Mouse (Mus musculus) G1E-ER4 (cell line): ENCODE measurements around the gene Eif4e1b. TPM values are rescaled to one million over a fixed set of nuclear protein-coding genes. Genes with fewer than 3 reads are reported as not detected.

Source experiments
- GATA1 ChIP-seq: IDR thresholded peaks from one replicate; pipeline ENCODE4 v1.8.0; 2012; ENCODE audit warnings: low read length, inconsistent platforms
- polyA plus RNA-seq: library from polyadenylated mRNA; stranded (reverse); fragments of >175 nt; gene quantifications from 2 replicates; pipeline ENCODE4 v1.2.3, GENCODE M21; 2012

The Eif4e1b gene
- not detected in 2 replicates for polyA plus RNA-seq

DNA sequence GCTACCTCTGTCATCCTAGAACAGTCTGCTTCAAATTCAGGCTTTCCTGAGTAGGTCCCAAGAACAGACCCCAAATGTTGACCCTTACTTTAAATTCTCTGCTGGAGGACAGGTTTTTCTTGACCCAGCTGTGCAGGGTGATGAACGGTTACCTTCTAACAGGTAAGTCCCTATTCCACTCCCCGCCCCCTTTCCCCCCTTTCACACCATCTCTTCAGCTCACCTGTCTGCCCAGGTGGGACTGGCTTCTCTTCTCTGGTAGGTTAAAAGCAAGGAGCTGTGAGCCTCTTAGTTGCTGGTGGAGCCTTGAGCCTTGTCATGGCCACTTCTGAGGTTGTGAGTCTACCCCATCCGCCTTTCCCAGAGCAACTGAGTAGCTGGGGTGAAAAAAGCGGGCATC is at the start of gene Eif4e1b:
TSS of gene Eif4e1b (plus strand) at position 301 of the 400 bp plus-strand sequence.
- no peak for TF ChIP-seq GATA1

DNA sequence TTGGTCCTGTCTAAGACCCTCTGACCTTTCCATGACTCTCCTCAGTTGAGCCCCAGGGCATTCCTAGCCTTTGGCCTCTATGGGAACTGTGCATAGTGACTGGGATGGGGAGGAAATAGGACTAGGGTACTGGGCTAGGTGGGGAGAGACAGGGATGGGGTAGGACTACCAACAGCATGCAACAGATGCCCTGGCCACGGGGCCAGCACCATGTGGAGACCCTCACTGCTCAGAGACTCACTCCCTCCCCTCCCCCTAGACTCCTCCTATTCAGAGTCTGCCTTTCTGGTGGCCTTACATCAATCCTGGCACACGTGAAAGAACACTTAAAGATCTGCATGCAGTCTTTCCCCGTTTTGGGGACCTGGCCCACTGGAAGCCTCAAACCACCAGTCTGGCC is 46.9 kb upstream of the Eif4e1b start:
- TF ChIP-seq GATA1 = no peak

DNA sequence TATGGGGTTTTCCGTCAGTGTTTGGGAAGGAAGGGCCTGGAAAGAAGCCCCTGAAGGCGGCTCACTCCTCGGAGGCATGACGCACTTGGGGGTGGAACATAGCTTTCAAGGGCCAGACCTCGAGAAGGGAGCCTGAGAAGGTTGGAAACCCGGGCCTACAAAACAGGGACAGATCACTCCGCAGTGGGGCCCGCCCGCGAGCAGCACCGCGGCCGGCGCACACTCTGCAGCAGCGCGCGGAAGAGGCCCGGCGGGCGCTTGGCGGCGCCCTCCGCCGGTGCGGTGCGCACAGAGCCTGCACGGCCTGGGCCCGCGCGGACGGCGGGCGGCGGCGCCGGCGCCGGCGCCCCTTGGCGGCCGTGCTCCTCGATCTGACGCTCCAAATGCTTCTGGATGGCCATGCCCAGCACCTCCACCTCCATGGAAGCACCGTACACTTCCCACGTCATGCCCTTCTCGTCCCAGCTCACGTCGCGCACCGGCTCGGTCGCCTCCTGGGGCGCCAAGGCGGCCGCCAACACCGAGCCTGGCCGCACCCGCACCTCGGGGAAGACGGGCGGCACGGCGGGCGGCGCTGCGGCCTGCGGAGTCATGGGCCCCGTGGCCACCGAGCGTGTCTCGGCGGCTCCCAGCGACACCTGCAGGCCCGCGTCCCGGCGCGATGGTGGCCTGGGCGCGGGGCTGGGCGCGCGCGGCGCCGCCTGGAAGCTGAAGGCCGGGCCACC is 46.1 kb upstream of the Eif4e1b start:
- no peak for TF ChIP-seq GATA1

DNA sequence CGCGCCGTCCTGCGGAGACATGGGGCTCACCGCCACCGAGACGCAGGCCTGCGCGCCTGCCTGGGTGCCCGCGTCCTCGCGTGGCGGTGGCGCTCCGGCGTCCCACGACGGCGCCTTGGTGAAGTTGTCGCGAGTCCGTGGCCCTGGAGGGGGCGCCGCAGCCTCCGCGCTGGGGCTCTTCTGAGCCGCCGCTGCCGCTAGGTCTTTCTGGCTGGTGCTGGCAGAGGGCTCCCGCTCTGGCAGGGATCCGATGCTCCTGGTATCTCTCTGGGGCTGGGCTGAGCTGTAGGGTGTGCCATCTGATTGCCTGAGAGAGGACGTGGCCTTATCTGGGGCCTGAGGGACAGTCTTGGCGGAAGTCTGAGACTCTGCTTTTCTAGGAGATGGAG is 45.6 kb upstream of the Eif4e1b start:
- no peak for TF ChIP-seq GATA1

DNA sequence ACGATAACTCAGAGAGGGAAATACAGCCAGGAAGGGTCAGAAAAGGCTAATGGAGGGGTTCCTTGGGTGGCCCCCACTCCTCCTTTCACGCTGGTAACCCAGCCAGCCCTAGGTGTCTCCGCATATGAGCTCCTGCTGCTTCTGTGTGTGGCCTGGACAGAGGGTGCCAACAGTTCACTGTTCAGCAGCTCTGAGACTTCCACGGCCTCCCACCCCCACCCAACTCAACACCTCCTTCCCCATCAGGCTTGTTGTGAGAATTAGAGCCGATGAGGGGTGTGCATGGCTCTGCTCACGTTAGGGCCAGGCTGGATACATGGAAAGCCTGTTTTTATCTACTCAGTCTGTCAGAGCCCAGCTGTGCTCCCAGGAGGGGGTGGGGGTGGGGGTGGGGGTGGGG is 37.7 kb upstream of the Eif4e1b start:
- TF ChIP-seq GATA1 = no peak

DNA sequence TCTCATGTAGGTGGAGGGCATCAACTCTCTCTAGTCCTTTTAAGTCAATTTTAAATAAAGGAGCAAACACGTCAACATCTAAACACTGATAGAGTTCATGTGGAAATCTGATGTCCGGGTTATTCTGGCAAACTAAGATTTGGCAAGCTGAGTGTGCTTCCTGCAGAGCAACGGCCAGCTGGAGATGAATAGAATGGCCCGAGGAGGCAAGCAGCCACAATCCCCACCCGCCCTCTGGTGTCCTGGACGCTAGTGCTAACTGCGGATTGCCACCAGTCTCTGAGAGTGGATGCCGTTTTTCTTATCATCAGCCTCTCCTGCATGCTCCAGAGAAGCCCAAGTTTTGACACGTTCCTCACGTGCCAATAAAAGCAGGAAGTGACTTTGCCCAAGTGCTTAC is 36.9 kb upstream of the Eif4e1b start:
- TF ChIP-seq GATA1 = no peak

DNA sequence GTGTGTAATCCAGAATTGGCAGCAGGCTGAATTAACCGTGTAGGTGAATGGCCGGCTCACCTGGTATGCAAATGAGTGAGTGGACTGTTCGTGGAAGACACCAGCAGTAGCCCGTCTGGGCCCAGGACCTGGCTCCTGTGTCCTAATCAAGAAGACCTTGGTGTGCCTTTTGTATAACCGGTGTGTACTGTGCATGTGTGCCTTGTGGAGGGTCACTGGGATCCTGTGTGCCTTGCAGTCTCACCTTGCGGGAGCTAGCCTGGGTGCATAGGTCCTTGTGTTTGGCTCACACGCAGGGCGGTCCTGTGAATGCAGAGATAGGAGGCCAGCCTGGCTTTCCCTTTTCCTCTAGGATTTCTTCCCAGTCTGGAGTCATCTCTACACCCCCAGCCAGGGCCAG is 35.6 kb upstream of the Eif4e1b start:
- no peak for TF ChIP-seq GATA1

DNA sequence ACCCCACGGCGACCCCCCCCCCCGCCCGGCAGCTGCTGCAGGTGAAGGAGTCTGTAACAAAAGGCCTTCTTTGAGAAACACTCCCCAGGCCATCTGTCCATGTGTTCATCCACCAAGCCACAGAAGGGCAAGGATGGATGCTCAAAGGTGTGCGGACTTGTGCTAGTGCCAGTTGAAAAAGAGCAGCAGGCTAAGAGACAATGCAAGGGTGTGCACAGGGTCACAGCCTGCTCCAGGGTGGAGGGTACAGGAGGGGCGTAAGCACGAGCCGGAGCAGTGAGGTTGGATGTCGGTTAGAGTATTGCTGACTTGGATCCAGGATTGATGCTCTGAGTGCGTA is 35.1 kb upstream of the Eif4e1b start:
- no peak for TF ChIP-seq GATA1

DNA sequence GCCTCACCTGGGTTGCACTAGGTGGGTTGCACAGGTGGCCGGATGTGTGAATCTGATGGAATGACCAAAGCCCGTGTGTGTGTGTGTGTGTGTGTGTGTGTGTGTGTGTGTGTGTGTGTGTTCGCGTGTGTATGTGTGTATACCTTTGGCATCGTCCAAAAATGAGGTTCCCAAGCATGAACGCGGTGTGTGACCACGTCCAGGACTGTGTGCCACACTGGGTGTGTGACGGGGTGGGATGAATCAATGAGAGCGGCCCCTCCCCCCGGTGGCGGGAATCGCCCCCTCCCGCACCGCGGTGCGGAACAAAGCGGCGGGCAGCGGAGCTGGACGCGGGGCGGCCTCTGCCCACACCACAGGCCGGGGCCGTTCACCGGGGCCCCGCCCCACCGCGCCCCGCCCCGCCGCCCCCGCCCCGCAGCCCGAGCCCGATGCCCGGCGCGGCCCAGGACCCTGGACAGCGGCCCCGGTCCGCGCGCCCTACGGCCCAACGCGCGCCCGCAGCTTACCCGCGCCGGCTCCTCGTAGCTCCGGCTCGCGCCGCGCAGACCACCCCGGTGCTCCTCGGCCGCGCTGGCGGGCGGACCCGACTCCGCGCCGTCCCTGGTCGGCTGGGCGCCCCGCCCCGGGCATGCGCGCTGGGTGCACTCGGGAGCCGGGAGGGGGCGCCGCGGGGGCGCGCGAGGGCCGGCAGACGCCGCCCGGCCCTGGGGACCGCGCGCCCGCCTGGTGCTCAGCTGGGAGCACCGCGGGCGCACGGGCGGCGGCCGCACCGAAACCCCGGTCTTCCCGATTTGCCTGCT is 34.5 kb upstream of the Eif4e1b start:
- no peak for TF ChIP-seq GATA1

DNA sequence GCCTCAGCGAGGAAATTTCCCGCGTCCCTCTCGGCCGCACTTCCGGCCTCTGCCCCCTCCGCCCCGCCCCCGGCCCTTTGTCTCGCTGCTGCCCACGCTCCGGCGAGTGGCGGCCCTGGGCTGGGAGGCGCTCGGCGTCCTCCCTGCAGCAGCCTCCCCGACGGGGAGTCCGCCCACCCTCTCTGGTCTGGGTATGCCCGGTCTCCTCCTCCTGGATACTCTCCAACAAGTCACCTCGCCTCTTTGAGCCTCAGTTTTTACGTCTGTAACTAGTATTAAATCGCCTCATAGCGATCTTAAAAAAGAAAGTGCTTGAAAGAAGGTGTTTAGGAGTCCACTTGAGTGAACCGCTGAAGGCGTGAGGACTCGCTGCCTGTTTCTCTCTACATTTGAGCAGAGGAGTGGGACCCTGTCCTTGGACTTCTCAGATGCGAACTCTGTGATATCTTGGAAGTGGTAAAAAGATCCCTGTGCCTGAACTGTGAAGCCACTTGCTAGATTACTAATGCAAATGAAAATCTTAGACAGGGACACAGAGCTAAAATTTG is 33.9 kb upstream of the Eif4e1b start, which contains the start of gene Gprin1:
TSS of gene Gprin1 (minus strand) at position 11 of the 548 bp plus-strand sequence.
- TF ChIP-seq GATA1 = no peak

DNA sequence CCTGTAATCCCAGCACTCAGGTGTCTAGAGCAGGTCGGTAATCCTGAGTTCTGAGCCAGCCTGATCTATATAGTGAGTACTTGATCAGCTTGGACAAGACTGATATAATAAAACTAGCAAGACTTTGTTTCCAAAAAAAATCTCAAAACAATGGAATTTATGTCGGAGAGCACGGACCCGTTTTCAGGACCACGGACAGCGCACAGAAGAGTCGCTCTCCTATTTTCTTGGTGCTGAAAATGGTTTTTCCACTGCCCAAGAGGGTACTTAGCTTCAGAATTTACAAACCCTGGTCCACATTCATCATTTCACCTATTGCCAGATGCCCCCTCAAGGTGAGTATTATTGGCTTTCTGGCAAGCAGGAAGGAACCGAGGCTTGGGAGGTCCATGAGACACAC is 33.1 kb upstream of the Eif4e1b start:
- TF ChIP-seq GATA1 = no peak

DNA sequence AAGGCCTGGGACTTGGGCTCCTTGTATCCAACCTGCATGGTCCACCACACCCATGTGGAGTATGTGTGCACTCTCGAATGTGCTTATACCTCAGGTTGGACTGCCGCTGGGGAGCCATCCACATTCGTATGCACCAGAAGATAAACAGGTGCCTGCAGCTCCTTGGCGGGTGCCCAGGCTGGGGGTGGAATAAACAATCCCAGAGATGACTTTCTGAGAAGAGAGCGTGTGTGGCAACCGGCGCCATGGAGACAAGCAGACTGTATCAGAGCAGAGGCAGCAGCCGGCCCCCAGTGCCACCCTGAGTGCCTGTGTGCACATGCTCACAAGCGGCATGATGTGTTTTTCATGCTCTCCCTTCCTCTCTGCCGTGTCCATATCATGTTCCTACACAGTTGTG is 31.1 kb upstream of the Eif4e1b start:
- TF ChIP-seq GATA1 = no peak

DNA sequence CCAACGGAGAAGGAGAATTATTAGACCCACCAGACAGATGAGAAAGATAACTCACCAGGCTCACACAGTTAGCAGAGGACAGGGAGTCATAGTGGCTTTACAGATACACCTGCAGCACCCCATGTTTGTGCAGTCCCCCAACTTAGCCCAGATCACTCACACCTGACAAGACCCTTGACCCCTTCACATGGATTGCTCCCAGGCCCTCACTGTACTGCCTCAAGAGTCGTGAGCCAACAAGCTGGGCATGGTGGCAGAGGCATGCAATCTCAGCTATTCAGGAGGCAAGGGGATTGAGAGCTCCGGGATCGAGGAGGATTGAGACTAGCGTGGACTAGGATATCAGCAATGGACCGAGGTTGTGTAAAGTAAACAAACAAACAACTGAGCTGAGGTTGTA is 30.1 kb upstream of the Eif4e1b start:
- TF ChIP-seq GATA1 = no peak

DNA sequence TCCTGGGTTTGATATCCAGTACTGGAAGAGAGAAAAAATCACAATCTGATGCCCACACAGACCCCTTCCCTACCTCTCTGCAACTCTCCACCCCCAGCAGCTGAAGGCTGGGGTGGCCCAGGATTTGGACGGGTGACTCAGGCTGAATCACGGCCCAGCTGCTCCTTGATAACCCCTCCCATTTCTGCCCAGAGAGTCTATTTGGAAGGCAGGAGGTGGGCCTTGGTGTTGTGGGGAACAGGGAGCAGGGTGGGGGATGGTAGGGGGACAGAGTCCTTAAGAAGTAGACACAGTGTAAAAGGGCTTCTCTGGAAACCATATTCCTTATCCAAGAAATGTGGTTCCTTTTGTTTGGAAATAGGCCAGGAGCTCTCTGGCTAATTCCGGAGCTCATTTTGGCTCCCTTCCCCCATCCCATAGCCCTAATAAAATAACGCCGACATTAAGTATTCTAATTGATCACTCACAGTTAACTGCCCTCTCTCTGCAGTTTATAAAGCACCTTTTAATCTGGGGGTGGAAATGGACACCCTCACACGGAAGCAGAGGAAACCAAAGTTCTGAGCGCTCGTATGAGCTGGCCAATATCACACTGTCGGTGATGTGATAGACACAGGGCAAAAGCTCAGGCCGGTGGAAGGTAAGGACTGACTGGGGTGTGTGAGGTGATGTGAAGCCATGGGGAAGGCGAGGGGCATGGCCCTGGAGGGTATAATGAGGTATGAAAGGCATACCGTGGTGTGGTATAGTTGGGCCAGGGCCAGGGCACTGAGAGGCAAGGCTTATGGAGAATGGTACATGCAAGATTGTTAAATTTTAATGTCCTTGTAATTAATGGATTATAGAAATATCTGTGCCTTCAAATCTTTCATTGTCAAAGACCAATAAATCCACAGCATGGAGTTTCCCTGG is 29.4 kb upstream of the Eif4e1b start:
- no peak for TF ChIP-seq GATA1

DNA sequence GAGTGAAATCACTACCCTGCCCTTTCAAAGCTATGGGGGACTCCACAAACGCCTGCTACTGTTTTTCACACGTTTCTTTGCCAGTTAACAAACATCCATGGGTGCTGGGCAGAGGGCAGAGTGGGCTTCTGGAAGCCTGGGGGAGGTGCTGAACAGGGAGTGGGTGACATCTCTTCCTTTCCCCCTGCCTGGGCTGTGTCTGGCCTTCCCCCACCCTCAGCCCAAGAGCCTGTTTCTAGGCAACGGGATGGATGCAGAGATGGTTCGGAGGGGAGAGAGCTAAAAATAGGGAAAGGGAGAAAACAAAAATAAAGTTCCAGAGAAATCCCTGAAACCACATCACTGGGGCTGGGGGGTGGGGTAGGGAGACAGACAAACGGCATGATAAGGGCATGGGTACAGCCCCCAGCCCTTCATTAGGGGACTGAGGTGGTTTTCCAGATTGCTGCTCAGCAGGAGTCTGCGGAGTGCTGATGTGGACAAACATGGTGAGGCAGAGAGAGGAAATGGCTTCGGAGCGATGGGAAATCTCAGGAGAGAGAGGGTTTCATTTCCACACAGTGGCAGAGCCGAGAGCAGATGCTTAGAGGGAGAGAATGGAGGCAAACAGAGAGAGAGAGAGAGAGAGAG is 28.5 kb upstream of the Eif4e1b start:
- TF ChIP-seq GATA1 = no peak
